8 mouse cellular contexts compared by ENCODE assay signal in genomic region chr19:5040862-5041523, GRCm38 (mm10). TPM values are rescaled to one million over a fixed set of nuclear protein-coding genes. Genes with fewer than 3 reads are reported as not detected.
A peak's percentile ranks its signal among the peaks of the same experiment; 100 is the strongest.
DNase-seq lines count a peak whose midpoint lies in the region; ATAC-seq and TF ChIP-seq lines count a peak whose summit lies in the region.

Brms1 (plus strand) TSS chr19:5041354.

- no peaks in the 10 kb centered on the region for H3K9me3 ChIP-seq in heart, embryonic 13.5 days
- no peaks in the 10 kb centered on the region for H3K9me3 ChIP-seq in liver, embryonic 11.5 days (ENCODE audit: control insufficient read depth, low read length)

- ATAC-seq in erythroid progenitor cell, adult 5-6 weeks (replicated peaks; ENCODE audit: low FRiP score, poor library complexity, severe bottlenecking) = peak; percentile 87
- ATAC-seq in heart, embryonic 13.5 days (ENCODE audit: extremely low read depth, insufficient number of reproducible peaks, low FRiP score, low TSS enrichment) = peak; percentile 49
- peak; percentile 82 for ATAC-seq in liver, embryonic 11.5 days (replicated peaks; ENCODE audit: low FRiP score)

- H3ac ChIP-seq in myocyte (ENCODE audit: control insufficient read depth, insufficient read length) = peak within 1 kb of the TSS; percentile 13

- H3K4me2 ChIP-seq in heart, embryonic 13.5 days = peak within 1 kb of the TSS; percentile 99
- H3K4me2 ChIP-seq in liver, embryonic 11.5 days = peak within 1 kb of the TSS; percentile 94
- peak within 1 kb of the TSS; percentile 90 for H3K4me2 ChIP-seq in myocyte (ENCODE audit: low read depth)

- DNase-seq in CD4-positive, CD25-positive, alpha-beta regulatory T cell, adult 2 months (ENCODE audit: low read depth, low spot score) = peak; percentile 93
- peak; percentile 97 for DNase-seq in kidney, postnatal 10 days
- peak; percentile 91 for DNase-seq in liver, embryonic 11.5 days (ENCODE audit: low spot score)
- DNase-seq in spleen, postnatal 4 days (ENCODE audit: low spot score in 2 of 2) = peak; percentile 82 to 90

- H3K4me1 ChIP-seq in brown adipose tissue, adult 24 weeks (ENCODE audit: control insufficient read depth, insufficient read depth, insufficient read length, low read length) = peaks cover 8% of the 10 kb centered on the region
- H3K4me1 ChIP-seq in heart, embryonic 13.5 days = peaks cover 39% of the 10 kb centered on the region
- H3K4me1 ChIP-seq in liver, embryonic 11.5 days (replicated peaks; ENCODE audit: control insufficient read depth, insufficient read depth, low read length) = peaks cover 28% of the 10 kb centered on the region

- no peaks in the 10 kb centered on the region for H3K27me3 ChIP-seq in heart, embryonic 13.5 days (replicated peaks)
- H3K27me3 ChIP-seq in liver, embryonic 11.5 days (replicated peaks; ENCODE audit: control insufficient read depth, insufficient read depth, low read length) = no peaks in the 10 kb centered on the region
- no peaks in the 10 kb centered on the region for H3K27me3 ChIP-seq in myocyte (ENCODE audit: control insufficient read depth, insufficient read depth, insufficient read length)

- H3K36me3 ChIP-seq in heart, embryonic 13.5 days = peaks cover 22% of the 10 kb centered on the region
- H3K36me3 ChIP-seq in liver, embryonic 11.5 days (ENCODE audit: control insufficient read depth, insufficient read depth, low read length) = peaks cover 5% of the 10 kb centered on the region; the same call in 1 of the 2 replicates
- no peaks in the 10 kb centered on the region for H3K36me3 ChIP-seq in myocyte (ENCODE audit: control insufficient read depth, insufficient read depth)

- H3K4me3 ChIP-seq in brown adipose tissue, adult 24 weeks (ENCODE audit: insufficient read depth, low read depth, low read length) = peak within 1 kb of the TSS; percentile 94
- peak within 1 kb of the TSS; percentile 79 for H3K4me3 ChIP-seq in heart, embryonic 13.5 days
- peak within 1 kb of the TSS; percentile 92 for H3K4me3 ChIP-seq in liver, embryonic 11.5 days (ENCODE audit: low read depth, low read length)
- peak within 1 kb of the TSS; percentile 89 for H3K4me3 ChIP-seq in myocyte

- 4% methylated on average over 40 of the region's 40 CpGs for WGBS in heart, embryonic 13.5 days
- 4% methylated on average over 40 of the region's 40 CpGs for WGBS in liver, embryonic 11.5 days

- peak; percentile 63 for TF ChIP-seq POLR2A in myocyte (IDR thresholded peaks at IDR 0.05; ENCODE audit: insufficient read length, low read depth)

- peak within 1 kb of the TSS; percentile 75 for H3K27ac ChIP-seq in brown adipose tissue, adult 24 weeks (replicated peaks; ENCODE audit: low read depth, low read length)
- peak within 1 kb of the TSS; percentile 72 for H3K27ac ChIP-seq in heart, embryonic 13.5 days (replicated peaks)
- peak within 1 kb of the TSS; percentile 79 for H3K27ac ChIP-seq in liver, embryonic 11.5 days (ENCODE audit: low read depth, low read length)

- peaks cover 32% of the 10 kb centered on the region for H3K79me2 ChIP-seq in myocyte (ENCODE audit: control insufficient read depth, insufficient read depth)

- peak within 1 kb of the TSS; percentile 97 for H3K9ac ChIP-seq in heart, embryonic 13.5 days
- H3K9ac ChIP-seq in liver, embryonic 11.5 days (ENCODE audit: low read depth, low read length) = peak within 1 kb of the TSS; percentile 87

TF ChIP-seq in myocyte, 11 proteins besides CTCF, POLR2A, EP300 and RAD21:
- TF ChIP-seq MYOD1 (IDR thresholded peaks at IDR 0.05; ENCODE audit: control insufficient read depth in 1 of 3, insufficient read length in 2 of 3, low read depth in 2 of 3) = no peak
- TF ChIP-seq MYOG (IDR thresholded peaks at IDR 0.05; ENCODE audit: control insufficient read depth in 1 of 3, insufficient read depth in 1 of 3, insufficient read length in 2 of 3, low read depth in 2 of 3) = no peak
- no peak for TF ChIP-seq E2F4 (IDR thresholded peaks at IDR 0.05; ENCODE audit: insufficient read depth)
- no peak for TF ChIP-seq CEBPB (IDR thresholded peaks at IDR 0.05; ENCODE audit: insufficient read depth, poor library complexity, severe bottlenecking)
- no peak for TF ChIP-seq TCF3 (IDR thresholded peaks at IDR 0.05; ENCODE audit: insufficient read length, low read depth)
- TF ChIP-seq SRF (IDR thresholded peaks at IDR 0.05; ENCODE audit: control insufficient read depth, insufficient read length, low read depth) = peak; percentile 89
- peak; percentile 63 for TF ChIP-seq POLR2AphosphoS2 (IDR thresholded peaks at IDR 0.05; ENCODE audit: insufficient read length, low read depth)
- TF ChIP-seq REST (IDR thresholded peaks at IDR 0.05; ENCODE audit: insufficient read depth, insufficient read length) = no peak
- no peak for TF ChIP-seq USF1 (IDR thresholded peaks at IDR 0.05; ENCODE audit: low read depth)
- no peak for TF ChIP-seq TCF12 (IDR thresholded peaks at IDR 0.05; ENCODE audit: insufficient read depth, poor library complexity, severe bottlenecking)
- TF ChIP-seq MAX (IDR thresholded peaks at IDR 0.05; ENCODE audit: low read depth) = no peak

RNA-seq across cellular contexts. Expression of gene Brms1, which starts in this region (rescaled TPM):
- polyA plus RNA-seq in brown adipose tissue, adult 24 weeks (2012; ENCODE audit: insufficient read depth, insufficient read length, missing spikeins) = 9.8 and 15.1 TPM in 2 replicates
- total RNA-seq in erythroid progenitor cell, adult 5-6 weeks (2015; ENCODE audit: low replicate concordance) = 4.6 and 13.0 TPM in 2 replicates
- total RNA-seq in erythroid progenitor cell, adult 5-6 weeks (2017; ENCODE audit: low replicate concordance) = 4.5 and 10.9 TPM in 2 replicates
- polyA plus RNA-seq in heart, embryonic 13.5 days (2015; fragmentation: Nextera tagmentation; extraction: Ambion mirVana) = 29.5 and 33.5 TPM in 2 replicates
- polyA plus RNA-seq in liver, embryonic 11.5 days (2014; fragmentation: Nextera tagmentation; extraction: Ambion mirVana) = 61.2 and 61.3 TPM in 2 replicates
- 45.8 TPM for polyA plus RNA-seq in myocyte (2012; fragmentation: generic; extraction: Trizol)

Comparison
In these comparisons a context has a peak if more than half of its experiments do, and no peak if none do; other contexts are left out.
1. Peak in every context shown above with its lines: DNase-seq, ATAC-seq, H3K4me3 ChIP-seq and H3K27ac ChIP-seq.